Mouse (Mus musculus) midbrain, postnatal 0 days (tissue): Measurements from ENCODE around the gene Crisp1. TPM values are rescaled to one million over a fixed set of nuclear protein-coding genes. Genes with fewer than 3 reads are reported as not detected.

ENCODE experiments used
- ATAC-seq: fragments of 200-750 bp; cut with Nextera tagmentation; 2 replicates; pipeline ENCODE4 v1.8.0; 2017; ENCODE audit warnings: moderate number of reproducible peaks, mild to moderate bottlenecking, moderate TSS enrichment, moderate library complexity; ENCODE audit not compliant: low FRiP score
- DNase-seq: peaks from one replicate; pipeline ENCODE4 v3.0.0-alpha.2; 2015; ENCODE audit warnings: low spot score
- H3K27ac ChIP-seq: fragments of 300-500 bp; sonication (generic); 2 replicates; pipeline ENCODE4 v1.5.1; 2014; ENCODE audit warnings: low read depth, mild to moderate bottlenecking, low read length, mixed read lengths
- H3K27me3 ChIP-seq: fragments of 300-500 bp; sonication (generic); 2 replicates; pipeline ENCODE4 v1.6.1; 2014; ENCODE audit warnings: low read length, control low read depth, mixed read lengths; ENCODE audit not compliant: insufficient read depth
- H3K36me3 ChIP-seq: fragments of 300-500 bp; sonication (generic); 2 replicates; pipeline ENCODE4 v1.6.1; 2014; ENCODE audit warnings: low read length, control low read depth, mixed read lengths; ENCODE audit not compliant: insufficient read depth
- H3K4me1 ChIP-seq: fragments of 300-500 bp; sonication (generic); 2 replicates; pipeline ENCODE4 v1.6.1; 2014; ENCODE audit warnings: mild to moderate bottlenecking, control low read depth, antibody characterized with exemption, low read length, mixed read lengths; ENCODE audit not compliant: insufficient read depth
- H3K4me2 ChIP-seq: fragments of 300-500 bp; sonication (generic); 2 replicates; pipeline ENCODE4 v1.6.1; 2014; ENCODE audit warnings: low read depth, mild to moderate bottlenecking, low read length, mixed read lengths; ENCODE audit not compliant: poor library complexity, severe bottlenecking
- H3K4me3 ChIP-seq: fragments of 300-500 bp; sonication (generic); 2 replicates; pipeline ENCODE4 v1.5.1; 2014; ENCODE audit warnings: low read depth, mild to moderate bottlenecking, low read length, moderate library complexity
- H3K9ac ChIP-seq: fragments of 300-500 bp; sonication (generic); replicated peaks from 2 replicates; pipeline ENCODE4 v1.6.1; 2014; ENCODE audit warnings: mild to moderate bottlenecking, low read length, moderate library complexity, mixed read lengths; ENCODE audit not compliant: poor library complexity, severe bottlenecking
- H3K9me3 ChIP-seq: fragments of 300-500 bp; sonication (generic); 2 replicates; pipeline ENCODE4 v1.6.1; 2016; ENCODE audit warnings: low read length, control low read depth
- CTCF ChIP-seq: IDR thresholded peaks from 2 replicates; pipeline ENCODE4 v1.5.1; 2016; ENCODE audit warnings: antibody characterized with exemption, mild to moderate bottlenecking
- WGBS: fragments of 180-500 bp; shearing (Covaris S2); extraction: QIAGEN DNeasy Blood & Tissue Kit; methylation state at CpG from one replicate; pipeline ENCODE4 v1.1.7; 2014; 5-methylcytosine and 5-hydroxymethylcytosine counted together
- polyA plus RNA-seq: library from polyadenylated mRNA; unstranded; fragments of >200 nt; fragmentation: Nextera tagmentation; extraction: Ambion mirVana; gene quantifications from 2 replicates; pipeline ENCODE4 v1.2.1, GENCODE M21; 2015
- total RNA-seq: library from RNA; depleted of rRNA; stranded (reverse); fragments of >200 nt; gene quantifications from 2 replicates; pipeline ENCODE4 v1.2.3, GENCODE M21; 2014; rRNA removed

Crisp1 gene
- total RNA-seq (not detected in 2 replicates), polyA plus RNA-seq (0.14 and 0.20 TPM in 2 replicates)

GRCm38 (mm10) chr17:40319062-40319461 is at the start of gene Crisp1:
Gene Crisp1 (minus strand): TSS chr17:40319207.
- H3K4me3 ChIP-seq, result no peak within 1 kb of the TSS
- H3K9ac ChIP-seq, result no peak within 1 kb of the TSS
- DNase-seq (no peak), ATAC-seq (no peak)
- TF ChIP-seq CTCF, result no peak
- H3K27ac ChIP-seq, result no peak within 1 kb of the TSS
- no peaks in the 10 kb centered on the region for H3K27me3 ChIP-seq
- H3K9me3 ChIP-seq, result no peaks in the 10 kb centered on the region
- no peak within 1 kb of the TSS for H3K4me2 ChIP-seq
- no peaks in the 10 kb centered on the region for H3K4me1 ChIP-seq
- WGBS, result 66% methylated on average over 2 of the region's 2 CpGs
- H3K36me3 ChIP-seq, result no peaks in the 10 kb centered on the region

- ATAC-seq (no peak), DNase-seq (no peak)
- Histone ChIP-seq H3K27ac (no peak overlapping the region), H3K27me3 (no peaks in the 10 kb centered on the region), H3K4me2 (no peak overlapping the region), H3K4me3 (no peak overlapping the region), H3K4me1 (no peaks in the 10 kb centered on the region), H3K9ac (no peak overlapping the region), H3K9me3 (no peaks in the 10 kb centered on the region), H3K36me3 (no peaks in the 10 kb centered on the region)
- no peak for TF ChIP-seq CTCF
- WGBS, result 75% methylated on average over 3 of the region's 3 CpGs
Observed at GRCm38 (mm10) chr17:40342497-40343009, 23.5 kb upstream of the Crisp1 start.

DNA sequence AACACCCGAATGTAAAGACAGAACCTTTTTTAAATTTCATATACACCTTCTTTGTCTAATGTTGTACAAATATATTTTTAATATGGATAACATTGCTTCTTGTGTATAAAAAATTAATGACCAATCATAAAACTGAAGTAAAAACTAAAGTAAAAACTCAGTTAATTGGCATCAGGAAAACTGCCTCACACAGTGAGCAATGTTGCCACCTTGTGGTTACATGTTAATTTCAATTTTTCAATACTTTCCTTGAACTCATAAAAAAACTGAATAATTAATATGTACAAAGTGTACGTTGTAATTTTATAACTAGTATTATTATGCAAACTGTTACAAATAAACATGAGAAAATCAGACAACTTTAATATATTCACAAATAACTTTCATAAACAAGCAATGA is 33.6 kb downstream of the Crisp1 start:
- peak; percentile 63 for TF ChIP-seq CTCF
- no peaks in the 10 kb centered on the region for H3K27me3 ChIP-seq
- H3K9me3 ChIP-seq, result no peaks in the 10 kb centered on the region
- DNase-seq, result peak; percentile 1
- H3K27ac ChIP-seq, result no peak overlapping the region
- H3K9ac ChIP-seq, result no peak overlapping the region
- no peak overlapping the region for H3K4me2 ChIP-seq
- ATAC-seq, result no peak
- no peak overlapping the region for H3K4me3 ChIP-seq
- no peaks in the 10 kb centered on the region for H3K4me1 ChIP-seq
- no peaks in the 10 kb centered on the region for H3K36me3 ChIP-seq
- 75% methylated on average over 2 of the region's 2 CpGs for WGBS

DNA sequence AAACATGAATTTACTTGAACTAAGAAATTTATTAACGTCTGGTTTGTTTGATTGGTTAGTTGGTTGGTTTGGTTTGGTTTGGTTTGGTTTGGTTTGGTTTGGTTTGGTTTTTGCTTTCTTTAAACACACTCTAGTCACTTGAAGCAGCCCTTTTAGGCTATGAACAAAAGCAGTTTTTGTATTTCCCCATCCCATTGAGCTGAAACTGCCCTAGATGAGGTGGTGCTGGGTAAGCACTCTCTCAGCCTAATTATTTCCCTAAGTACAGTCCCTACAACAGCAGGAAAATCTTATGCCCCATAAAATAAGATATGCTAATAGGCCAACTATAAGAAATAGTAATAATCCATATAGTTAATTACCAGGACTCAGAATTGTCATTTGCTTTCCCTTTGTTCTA is 43.5 kb downstream of the Crisp1 start:
- ATAC-seq (no peak), DNase-seq (no peak)
- Histone ChIP-seq H3K9ac (no peak overlapping the region), H3K4me3 (no peak overlapping the region), H3K4me2 (no peak overlapping the region), H3K27ac (no peak overlapping the region), H3K4me1 (no peaks in the 10 kb centered on the region), H3K27me3 (no peaks in the 10 kb centered on the region), H3K36me3 (no peaks in the 10 kb centered on the region), H3K9me3 (no peaks in the 10 kb centered on the region)
- WGBS, result 78% methylated on average over 1 of the region's 1 CpGs
- TF ChIP-seq CTCF, result no peak

- DNase-seq, result no peak
- ATAC-seq, result no peak
- Histone ChIP-seq H3K27me3 (no peaks in the 10 kb centered on the region), H3K4me3 (no peak overlapping the region), H3K9ac (no peak overlapping the region), H3K9me3 (no peaks in the 10 kb centered on the region), H3K4me1 (no peaks in the 10 kb centered on the region), H3K36me3 (no peaks in the 10 kb centered on the region), H3K27ac (no peak overlapping the region), H3K4me2 (no peak overlapping the region)
- 23% methylated on average over 1 of the region's 1 CpGs for WGBS
- no peak for TF ChIP-seq CTCF
Observed at GRCm38 (mm10) chr17:40274906-40275470, 44.0 kb downstream of the Crisp1 start.

GRCm38 (mm10) chr17:40252487-40252886 is 66.5 kb downstream of the Crisp1 start:
- 81% methylated on average over 1 of the region's 1 CpGs for whole genome bisulfite sequencing
- Histone ChIP-seq H3K4me3 (no peak overlapping the region), H3K27me3 (no peaks in the 10 kb centered on the region), H3K9ac (no peak overlapping the region), H3K4me2 (no peak overlapping the region), H3K36me3 (no peaks in the 10 kb centered on the region), H3K27ac (no peak overlapping the region), H3K9me3 (no peaks in the 10 kb centered on the region), H3K4me1 (no peaks in the 10 kb centered on the region)
- DNase-seq (no peak), ATAC-seq (no peak)
- no peak for TF ChIP-seq CTCF

Other genes starting within 250 kb of the Crisp1 start
- gene AC192777.2, start 223.8 kb downstream of the Crisp1 start, total RNA-seq, result not detected in 2 replicates
- gene AC192777.2, start 223.8 kb downstream of the Crisp1 start, polyA plus RNA-seq, result not detected in 2 replicates
- gene Pgk2, start 110.6 kb downstream of the Crisp1 start, total RNA-seq, result not detected in 2 replicates
- gene Pgk2, start 110.6 kb downstream of the Crisp1 start, polyA plus RNA-seq, result not detected in 2 replicates
- not detected in 2 replicates for gene Crisp3, start 76.9 kb downstream of the Crisp1 start, total RNA-seq
- not detected in 2 replicates for gene Crisp3, start 76.9 kb downstream of the Crisp1 start, polyA plus RNA-seq
- gene Esp8, start 200.8 kb upstream of the Crisp1 start, total RNA-seq, result not detected in 2 replicates
- not detected in 2 replicates for gene Esp8, start 200.8 kb upstream of the Crisp1 start, polyA plus RNA-seq
- gene Esp6, start 242.3 kb upstream of the Crisp1 start, total RNA-seq, result not detected in 2 replicates
- gene Esp6, start 242.3 kb upstream of the Crisp1 start, polyA plus RNA-seq, result not detected in 2 replicates